Mouse (Mus musculus) intestine, embryonic 14.5 days (tissue): ENCODE data around the gene Olfr221. TPM values are rescaled to one million over a fixed set of nuclear protein-coding genes. Genes with fewer than 3 reads are reported as not detected.
A peak's percentile ranks its signal among the peaks of the same experiment; 100 is the strongest.

Experiments used
- ATAC-seq: fragments of 200-750 bp; cut with Nextera tagmentation; replicated peaks from 2 replicates; pipeline ENCODE4 v1.8.0; 2017; ENCODE audit warnings: low read depth, moderate number of reproducible peaks, moderate TSS enrichment, moderate library complexity; ENCODE audit not compliant: low FRiP score, low TSS enrichment
- DNase-seq: peaks from one replicate; pipeline ENCODE4 v3.0.0-alpha.2; 2018; ENCODE audit warnings: low spot score
- H3K27ac ChIP-seq: fragments of 300-500 bp; sonication (generic); 2 replicates; pipeline ENCODE4 v1.5.1; 2014; ENCODE audit warnings: low read depth, mild to moderate bottlenecking, control low read depth
- H3K27me3 ChIP-seq: fragments of 300-500 bp; sonication (generic); replicated peaks from 2 replicates; pipeline ENCODE4 v1.6.1; 2014; ENCODE audit warnings: low read length, control low read depth; ENCODE audit not compliant: control insufficient read depth, insufficient read depth
- H3K36me3 ChIP-seq: fragments of 300-500 bp; sonication (generic); 2 replicates; pipeline ENCODE4 v1.6.1; 2014; ENCODE audit warnings: low read length, control low read depth; ENCODE audit not compliant: control insufficient read depth, insufficient read depth
- H3K4me1 ChIP-seq: fragments of 300-500 bp; sonication (generic); replicated peaks from 2 replicates; pipeline ENCODE4 v1.6.1; 2014; ENCODE audit warnings: low read length, control low read depth, mixed read lengths; ENCODE audit not compliant: control insufficient read depth, insufficient read depth
- H3K4me2 ChIP-seq: fragments of 300-500 bp; sonication (generic); 2 replicates; pipeline ENCODE4 v1.6.1; 2014; ENCODE audit warnings: low read length
- H3K4me3 ChIP-seq: fragments of 300-500 bp; sonication (generic); 2 replicates; pipeline ENCODE4 v1.5.1; 2014; ENCODE audit warnings: low read depth, low read length, control low read depth, mixed read lengths
- H3K9ac ChIP-seq: fragments of 300-500 bp; sonication (generic); 2 replicates; pipeline ENCODE4 v1.6.1; 2014; ENCODE audit warnings: mild to moderate bottlenecking, low read length
- H3K9me3 ChIP-seq: fragments of 300-500 bp; sonication (generic); 2 replicates; pipeline ENCODE4 v1.6.1; 2016; ENCODE audit warnings: low read length, control low read depth; ENCODE audit not compliant: control insufficient read depth
- WGBS: fragments of 180-500 bp; shearing (Covaris S2); extraction: QIAGEN DNeasy Blood & Tissue Kit; methylation state at CpG from one replicate; pipeline ENCODE4 v1.1.7; 2014; 5-methylcytosine and 5-hydroxymethylcytosine counted together
- polyA plus RNA-seq: library from polyadenylated mRNA; unstranded; fragments of >200 nt; fragmentation: Nextera tagmentation; extraction: Ambion mirVana; gene quantifications from 2 replicates; pipeline ENCODE4 v1.2.1, GENCODE M21; 2014

Olfr221 gene
- polyA plus RNA-seq, 1 experiment from 2014 or later: not detected

- Histone ChIP-seq H3K4me2 (no peak overlapping the region), H3K9ac (no peak overlapping the region), H3K9me3 (no peaks in the 10 kb centered on the region), H3K27ac (no peak overlapping the region), H3K36me3 (peaks cover 66% of the 10 kb centered on the region), H3K27me3 (no peaks in the 10 kb centered on the region), H3K4me1 (peaks cover 15% of the 10 kb centered on the region; the same call in 1 of the 2 replicates), H3K4me3 (no peak overlapping the region)
- peak; percentile 40 for DNase-seq
- ATAC-seq: no peak
- 84% methylated on average over 11 of the region's 12 CpGs for WGBS
These were observed 53.5 kb downstream of the Olfr221 start for GRCm38 (mm10) chr14:51988731-51989130.

GRCm38 (mm10) chr14:51987177-51987576 lies 55.1 kb downstream of the Olfr221 start:
- DNase-seq: peak; percentile 51
- Histone ChIP-seq H3K4me3 (no peak overlapping the region), H3K4me2 (no peak overlapping the region), H3K9ac (no peak overlapping the region), H3K36me3 (peaks cover 51% of the 10 kb centered on the region), H3K4me1 (peaks cover 15% of the 10 kb centered on the region; the same call in 1 of the 2 replicates), H3K27me3 (no peaks in the 10 kb centered on the region), H3K27ac (no peak overlapping the region), H3K9me3 (no peaks in the 10 kb centered on the region)
- no peak for ATAC-seq
- WGBS: 90% methylated on average over 6 of the region's 6 CpGs

- WGBS: 8% methylated on average over 7 of the region's 7 CpGs
- peaks cover 15% of the 10 kb centered on the region; the same call in 1 of the 2 replicates for H3K4me1 ChIP-seq
- no peaks in the 10 kb centered on the region for H3K9me3 ChIP-seq
These were observed 56.1 kb downstream of the Olfr221 start for GRCm38 (mm10) chr14:51986153-51986505.

GRCm38 (mm10) chr14:51985301-51986152 lies 56.7 kb downstream of the Olfr221 start:
- Histone ChIP-seq H3K9me3 (no peaks in the 10 kb centered on the region), H3K4me1 (peaks cover 15% of the 10 kb centered on the region; the same call in 1 of the 2 replicates), H3K36me3 (peaks cover 34% of the 10 kb centered on the region), H3K4me2 (peak overlapping the region; percentile 80), H3K27ac (peak overlapping the region; percentile 97), H3K4me3 (peak overlapping the region; percentile 70), H3K27me3 (no peaks in the 10 kb centered on the region), H3K9ac (peak overlapping the region; percentile 85)
- ATAC-seq: peak; percentile 79
- peak; percentile 84 for DNase-seq
- under 1% methylated on average over 27 of the region's 27 CpGs for WGBS

More at GRCm38 (mm10) chr14:51986153-51986505, 56.1 kb downstream of the Olfr221 start:
- no peak for ATAC-seq
- H3K36me3 ChIP-seq: peaks cover 40% of the 10 kb centered on the region
- H3K4me3 ChIP-seq: peak overlapping the region; percentile 70
- DNase-seq: no peak
- H3K27ac ChIP-seq: peak overlapping the region; percentile 97
- H3K4me2 ChIP-seq: peak overlapping the region; percentile 80
- no peaks in the 10 kb centered on the region for H3K27me3 ChIP-seq
- peak overlapping the region; percentile 85 for H3K9ac ChIP-seq

- Histone ChIP-seq H3K27ac (peak within 1 kb of the TSS; percentile 97), H3K36me3 (peaks cover 24% of the 10 kb centered on the region), H3K9me3 (no peaks in the 10 kb centered on the region), H3K4me2 (peak within 1 kb of the TSS; percentile 80), H3K27me3 (no peaks in the 10 kb centered on the region), H3K4me3 (peak within 1 kb of the TSS; percentile 70), H3K4me1 (peaks cover 15% of the 10 kb centered on the region; the same call in 1 of the 2 replicates), H3K9ac (peak within 1 kb of the TSS; percentile 85)
- under 1% methylated on average over 40 of the region's 74 CpGs for WGBS
- ATAC-seq (peak; percentile 86), DNase-seq (peak; percentile 86)
These were observed 57.7 kb downstream of the Olfr221 start, which contains the start of gene Arhgef40 for GRCm38 (mm10) chr14:51984247-51985231. Gene Arhgef40, plus strand, starts transcription at chr14:51984719.

Other genes with a start within 250 kb of the Olfr221 start
- not detected in 2 replicates for gene AY358078, start 242.4 kb downstream of the Olfr221 start, polyA plus RNA-seq
- gene Ear6, start 188.8 kb downstream of the Olfr221 start, polyA plus RNA-seq: not detected in 2 replicates
- gene Mettl17, start 157.6 kb downstream of the Olfr221 start, polyA plus RNA-seq: 54.9 and 67.0 TPM in 2 replicates
- 0.71 and 0.99 TPM in 2 replicates for gene Slc39a2, start 149.6 kb downstream of the Olfr221 start, polyA plus RNA-seq
- gene Ndrg2, start 128.3 kb downstream of the Olfr221 start, polyA plus RNA-seq: 36.4 and 39.2 TPM in 2 replicates
- gene Tppp2, start 124.0 kb downstream of the Olfr221 start, polyA plus RNA-seq: 0.31 TPM in 1 of 2 replicates, not detected in the other
- not detected in 2 replicates for gene Rnase13, start 119.7 kb downstream of the Olfr221 start, polyA plus RNA-seq
- gene Arhgef40, start 57.7 kb downstream of the Olfr221 start, polyA plus RNA-seq: 80.8 and 86.3 TPM in 2 replicates
- 6.8 and 8.5 TPM in 2 replicates for gene Tmem253, start 26.8 kb downstream of the Olfr221 start, polyA plus RNA-seq
- 31.9 and 34.0 TPM in 2 replicates for gene Zfp219, start 21.7 kb downstream of the Olfr221 start, polyA plus RNA-seq
- 530 and 607 TPM in 2 replicates for gene Hnrnpc, start 61.6 kb upstream of the Olfr221 start, polyA plus RNA-seq
- gene Rpgrip1, start 68.2 kb upstream of the Olfr221 start, polyA plus RNA-seq: 76.9 and 83.0 TPM in 2 replicates
- 68.9 and 73.5 TPM in 2 replicates for gene Supt16, start 155.0 kb upstream of the Olfr221 start, polyA plus RNA-seq
- 47.4 and 50.6 TPM in 2 replicates for gene Chd8, start 215.3 kb upstream of the Olfr221 start, polyA plus RNA-seq
- gene Tox4, start 236.7 kb upstream of the Olfr221 start, polyA plus RNA-seq: 34.3 and 44.9 TPM in 2 replicates
- gene Rab2b, start 237.1 kb upstream of the Olfr221 start, polyA plus RNA-seq: 21.0 and 22.1 TPM in 2 replicates